In genomic region chr11:65364910-65365309, GRCm38 (mm10) we compare ENCODE assay signal across 22 mouse cellular contexts.
"Had no signal": no experiment of that assay in that cellular context is flagged by ENCODE, and none has a peak within 500 bp of the region (broad histone marks: within the 10 kb centered on the region; RNA-seq: fewer than 3 reads in every experiment).

No protein-coding gene starts in this region.

- H3K4me1 ChIP-seq: megakaryocyte, embryonic 14.5 days; midbrain, embryonic 13.5 days had no signal

- H3K9ac ChIP-seq: limb, embryonic 12.5 days; limb, embryonic 15.5 days; liver, embryonic 14.5 days; liver, postnatal 0 days; lung, embryonic 14.5 days; midbrain, embryonic 13.5 days; neural tube, embryonic 13.5 days; stomach, embryonic 15.5 days had no signal

- H3K36me3 ChIP-seq: limb, embryonic 12.5 days; limb, embryonic 15.5 days; midbrain, embryonic 10.5 days; midbrain, embryonic 13.5 days; neural tube, embryonic 13.5 days; stomach, embryonic 15.5 days had no signal

- H3K9me3 ChIP-seq: limb, embryonic 12.5 days; limb, embryonic 15.5 days; midbrain, embryonic 10.5 days; midbrain, embryonic 13.5 days; neural tube, embryonic 13.5 days; stomach, embryonic 15.5 days had no signal

- DNase-seq: kidney, postnatal 14 days; kidney, postnatal 4 days; left cerebral cortex, postnatal 4 days; liver, postnatal 0 days; lung, embryonic 14.5 days; lung, postnatal 36 days; retina, postnatal 1 day; right cerebral cortex, postnatal 25 days; spleen, adult 18-20 months; thymus, postnatal 25 days had no signal

- H3K27ac ChIP-seq: limb, embryonic 12.5 days; limb, embryonic 15.5 days; liver, embryonic 14.5 days; midbrain, embryonic 10.5 days; midbrain, embryonic 13.5 days; neural tube, embryonic 13.5 days; stomach, embryonic 15.5 days had no signal

- H3K4me2 ChIP-seq: limb, embryonic 12.5 days; limb, embryonic 15.5 days; liver, embryonic 11.5 days; lung, embryonic 14.5 days; midbrain, embryonic 13.5 days; neural tube, embryonic 13.5 days; stomach, embryonic 15.5 days had no signal

- H3K4me3 ChIP-seq: limb, embryonic 12.5 days; limb, embryonic 15.5 days; megakaryocyte, embryonic 14.5 days; midbrain, embryonic 10.5 days; midbrain, embryonic 13.5 days; myocyte; neural tube, embryonic 13.5 days; stomach, embryonic 15.5 days had no signal

- H3K27me3 ChIP-seq: limb, embryonic 15.5 days; megakaryocyte, embryonic 14.5 days; midbrain, embryonic 13.5 days; neural tube, embryonic 13.5 days; stomach, embryonic 15.5 days had no signal

- ATAC-seq: liver, postnatal 0 days; lung, postnatal 0 days; midbrain, embryonic 13.5 days; midbrain, embryonic 16.5 days had no signal
